Mouse (Mus musculus) kidney, postnatal 10 days (tissue): ENCODE data around the gene Amt.
"Not testable (repeated sequence)": the region's sequence is repeated elsewhere in the genome, so short reads cannot be mapped to it uniquely, and the experiment has no call there.

Source experiments
- DNase-seq: peaks from one replicate; pipeline ENCODE4 v3.0.0; 2021; ENCODE audit warnings: mixed read lengths

Amt gene

GRCm38 (mm10) chr9:108296453-108297355, at the start of gene Amt:
Gene Amt (plus strand): TSS chr9:108296853.
- peak; percentile 82 for DNase-seq

DNA sequence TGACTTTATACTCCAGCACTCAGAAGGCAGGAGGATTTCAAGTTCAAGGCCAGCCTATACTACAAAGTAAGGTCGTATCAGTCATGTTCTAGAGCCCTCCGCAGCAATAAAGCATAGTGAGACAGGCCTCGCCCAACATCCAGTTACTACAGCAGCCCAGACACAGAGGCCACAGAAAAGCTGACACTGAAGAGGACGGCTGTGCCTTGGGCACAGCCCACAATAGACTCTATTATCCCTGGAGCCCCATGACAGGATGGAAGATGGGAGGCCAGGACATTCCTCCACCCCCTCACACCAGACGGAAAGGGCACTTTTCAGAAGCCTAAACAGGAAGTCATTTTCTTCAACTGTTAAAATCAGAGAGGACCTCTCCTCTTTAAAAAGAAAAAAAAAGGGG, 47.7 kb upstream of the Amt start:
- no peak for DNase-seq

- DNase-seq: no peak
Measured at GRCm38 (mm10) chr9:108251877-108252276, 44.8 kb upstream of the Amt start.

GRCm38 (mm10) chr9:108252766-108253165, 43.9 kb upstream of the Amt start:
- no peak for DNase-seq

DNA sequence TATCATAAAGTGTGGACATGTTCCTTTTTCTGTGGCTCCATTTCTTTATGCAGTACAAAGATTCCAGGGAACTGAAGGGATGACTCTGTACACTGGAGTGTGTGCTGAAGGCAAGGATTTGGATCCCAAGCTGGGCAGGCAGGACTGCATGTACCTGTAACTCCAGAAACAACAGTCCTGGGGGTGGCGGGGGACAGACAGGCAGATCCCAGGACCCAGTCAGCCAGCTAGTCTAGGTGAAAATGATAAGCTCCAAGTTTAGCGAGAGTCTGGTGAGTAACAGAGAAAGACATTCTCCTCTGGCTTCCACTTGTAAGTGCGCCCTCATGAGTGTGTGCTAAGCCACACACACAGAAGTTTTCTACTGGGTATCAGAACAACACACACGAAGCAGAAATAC, 36.1 kb upstream of the Amt start:
- no peak for DNase-seq

DNA sequence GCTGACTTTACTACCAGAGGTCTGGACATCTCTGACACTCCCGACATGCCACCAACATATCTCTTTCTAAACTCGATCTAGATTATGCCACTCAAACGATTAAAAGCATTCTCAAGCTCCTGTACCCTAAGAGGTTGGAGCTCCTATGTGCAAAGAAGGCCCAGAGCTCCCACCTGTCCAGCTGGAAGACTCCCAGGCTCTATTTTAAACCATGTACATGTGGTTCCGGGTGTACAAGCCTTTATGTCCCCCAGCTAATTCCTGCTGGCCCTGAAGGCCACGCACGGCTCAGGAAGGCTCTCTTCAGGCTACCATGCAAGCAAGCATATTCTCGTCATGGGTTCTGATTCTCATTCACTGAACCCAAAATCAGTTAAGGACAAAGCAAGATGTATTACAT, 34.8 kb upstream of the Amt start:
- DNase-seq: no peak

- DNase-seq: no peak
Measured at GRCm38 (mm10) chr9:108262494-108263049, 34.1 kb upstream of the Amt start.

GRCm38 (mm10) chr9:108263131-108263681, 33.4 kb upstream of the Amt start:
- no peak for DNase-seq

GRCm38 (mm10) chr9:108263690-108264190, 32.9 kb upstream of the Amt start, which contains the start of gene Dag1:
Gene Dag1 (minus strand): TSS chr9:108263958.
- DNase-seq: peak; percentile 100

DNA sequence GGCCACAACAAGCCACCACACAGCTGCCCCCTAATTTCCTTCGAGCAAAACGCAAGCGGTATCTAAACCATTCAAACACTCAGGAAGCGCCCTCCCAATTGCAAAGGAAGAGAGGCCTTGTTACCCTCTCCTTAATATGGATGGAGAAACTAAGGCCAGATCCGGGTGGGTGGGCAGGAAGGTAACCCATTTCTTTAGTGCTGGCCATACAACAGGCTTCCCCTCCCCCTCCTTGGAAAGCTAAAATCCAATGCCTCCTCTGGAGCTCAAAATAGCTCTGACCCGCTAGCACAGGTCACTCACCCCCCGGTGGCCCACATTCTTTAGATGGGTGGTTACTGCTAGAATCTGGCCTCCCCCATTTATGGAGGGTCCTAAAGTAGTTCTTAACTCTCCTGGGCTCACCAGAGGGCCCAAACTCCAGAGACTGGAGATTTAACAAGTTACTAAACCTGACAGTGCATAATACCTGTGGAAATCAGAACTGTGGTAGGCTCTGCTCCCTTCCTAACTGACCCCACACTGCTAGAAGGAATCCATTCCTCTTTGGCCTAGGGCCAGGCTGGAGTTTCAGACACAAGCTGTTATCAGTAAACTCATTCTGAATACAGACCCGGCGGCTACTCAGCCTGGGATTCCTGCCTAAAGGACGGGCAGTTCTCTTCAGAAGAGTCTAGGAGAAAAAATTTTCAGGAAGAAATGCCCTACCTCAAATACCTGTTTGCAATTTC, 32.3 kb upstream of the Amt start:
- DNase-seq: peak; percentile 78

DNA sequence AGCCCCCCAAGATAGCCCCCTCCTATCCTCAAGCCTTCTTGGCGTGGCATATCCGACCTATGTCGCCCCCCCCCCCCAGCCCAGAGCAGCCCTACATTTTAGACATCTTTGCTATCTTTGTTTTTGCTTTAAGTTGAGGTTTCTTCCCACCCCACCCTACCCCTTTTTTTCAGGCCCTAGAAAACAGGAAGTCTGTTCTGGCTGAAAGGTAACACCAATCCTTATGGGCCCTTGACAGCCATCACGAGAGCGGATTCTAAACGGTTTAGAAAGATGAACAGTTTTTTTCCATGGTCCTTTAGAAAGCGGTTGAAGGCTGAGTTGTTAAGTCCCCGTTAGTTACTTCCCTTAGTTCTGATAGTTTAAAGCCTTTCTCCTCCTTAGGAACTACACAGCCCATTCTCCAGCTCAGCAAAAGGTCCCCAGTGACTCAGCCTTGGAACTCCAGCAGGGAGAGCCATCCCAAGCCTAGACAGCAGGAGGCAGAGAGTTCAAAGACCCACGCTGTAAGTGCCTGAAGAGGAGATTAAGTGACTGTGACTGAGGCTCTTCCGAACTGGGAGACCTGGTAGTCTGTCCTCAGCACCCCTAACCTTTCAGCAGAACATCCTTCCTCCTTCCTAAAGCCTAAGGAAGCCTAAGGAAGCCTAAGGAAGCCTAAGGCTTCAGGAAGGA, 30.3 kb upstream of the Amt start:
- no peak for DNase-seq

DNA sequence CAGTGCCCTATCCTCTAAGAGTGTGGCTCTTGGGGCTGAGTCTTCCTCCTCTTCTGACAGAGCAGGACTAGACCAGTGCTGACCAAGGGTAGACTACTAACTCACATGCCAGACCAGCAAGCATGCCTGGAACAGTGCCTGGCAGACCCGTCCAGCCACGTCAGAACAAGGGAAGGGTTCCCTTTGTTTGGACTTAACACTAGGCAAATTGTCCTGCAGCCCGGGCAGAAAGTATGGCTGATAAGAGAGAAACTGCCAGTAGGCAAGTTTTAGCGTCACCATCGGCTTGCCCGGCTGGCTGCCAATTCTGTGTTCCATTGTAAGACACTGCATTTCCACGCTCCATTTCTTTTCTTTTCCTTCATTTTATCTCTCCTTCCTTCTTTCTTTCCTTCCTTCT, 29.0 kb upstream of the Amt start:
- peak; percentile 21 for DNase-seq

- not testable (repeated sequence) for DNase-seq
Measured at GRCm38 (mm10) chr9:108268701-108269100, 28.0 kb upstream of the Amt start.

GRCm38 (mm10) chr9:108271941-108272340, 24.7 kb upstream of the Amt start:
- peak; percentile 44 for DNase-seq

- DNase-seq: no peak
Measured at GRCm38 (mm10) chr9:108272691-108273090, 24.0 kb upstream of the Amt start.

DNA sequence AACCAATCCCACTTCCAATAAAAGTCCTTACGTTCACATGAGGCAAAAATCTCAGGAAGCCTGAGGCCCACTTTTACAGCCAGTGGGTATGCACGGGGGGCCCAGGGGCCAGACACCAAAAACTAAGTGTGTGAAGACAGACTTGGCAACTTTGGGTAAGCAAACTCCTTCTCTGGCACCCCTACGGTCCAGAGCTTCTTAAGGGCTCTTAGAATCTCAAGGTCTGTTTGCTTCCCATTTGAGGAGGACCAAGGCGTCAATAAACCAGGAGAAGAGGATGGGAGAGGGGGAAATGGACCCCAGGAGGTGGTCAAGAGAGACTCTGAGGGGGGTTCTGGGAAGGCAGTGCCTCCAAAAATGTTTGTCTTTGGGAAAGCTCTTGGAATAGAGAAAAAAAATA, 23.2 kb upstream of the Amt start:
- DNase-seq: no peak

DNA sequence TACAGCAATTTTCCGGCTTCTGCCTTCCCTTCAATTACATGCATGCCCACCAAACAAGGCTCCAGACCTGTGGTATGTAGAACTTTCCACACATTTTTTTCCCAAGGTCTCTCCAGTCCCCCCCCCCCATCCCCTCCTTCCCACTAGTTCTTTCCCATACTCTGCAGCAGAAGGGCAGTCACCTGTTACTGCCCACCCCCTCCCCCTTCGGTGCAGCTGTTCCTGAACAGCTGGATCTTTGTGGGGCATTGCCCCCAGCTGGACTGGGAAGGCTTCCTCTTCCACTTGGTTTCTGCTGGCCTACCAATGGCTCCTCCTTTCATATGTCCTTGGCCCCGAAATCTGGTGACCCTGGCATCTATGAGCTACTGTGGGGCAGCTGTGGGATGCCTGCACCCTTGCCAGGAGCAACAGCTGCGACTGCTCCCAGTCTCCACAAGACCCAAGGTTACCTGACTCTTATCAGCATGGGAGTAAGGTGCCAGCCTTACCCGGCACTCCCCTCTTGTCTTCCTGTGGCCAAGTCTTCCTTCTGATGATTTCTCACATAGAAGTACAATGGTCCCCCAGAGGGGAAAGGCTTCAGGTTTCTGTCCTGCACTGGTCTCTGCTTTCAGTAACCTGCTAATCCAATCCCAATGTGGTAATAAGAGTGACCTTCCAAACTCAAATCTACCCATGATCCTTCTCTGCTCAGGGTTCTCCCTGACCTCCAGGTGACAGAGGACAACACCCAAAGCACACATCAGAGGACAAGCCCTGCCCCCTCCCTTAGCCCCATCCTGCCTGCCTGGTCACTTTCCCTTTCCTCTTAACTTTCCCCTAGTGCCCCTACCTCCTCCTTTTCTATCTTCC, 21.9 kb upstream of the Amt start:
- DNase-seq: no peak

- peak; percentile 29 for DNase-seq
Measured at GRCm38 (mm10) chr9:108275331-108275659, 21.4 kb upstream of the Amt start.

DNA sequence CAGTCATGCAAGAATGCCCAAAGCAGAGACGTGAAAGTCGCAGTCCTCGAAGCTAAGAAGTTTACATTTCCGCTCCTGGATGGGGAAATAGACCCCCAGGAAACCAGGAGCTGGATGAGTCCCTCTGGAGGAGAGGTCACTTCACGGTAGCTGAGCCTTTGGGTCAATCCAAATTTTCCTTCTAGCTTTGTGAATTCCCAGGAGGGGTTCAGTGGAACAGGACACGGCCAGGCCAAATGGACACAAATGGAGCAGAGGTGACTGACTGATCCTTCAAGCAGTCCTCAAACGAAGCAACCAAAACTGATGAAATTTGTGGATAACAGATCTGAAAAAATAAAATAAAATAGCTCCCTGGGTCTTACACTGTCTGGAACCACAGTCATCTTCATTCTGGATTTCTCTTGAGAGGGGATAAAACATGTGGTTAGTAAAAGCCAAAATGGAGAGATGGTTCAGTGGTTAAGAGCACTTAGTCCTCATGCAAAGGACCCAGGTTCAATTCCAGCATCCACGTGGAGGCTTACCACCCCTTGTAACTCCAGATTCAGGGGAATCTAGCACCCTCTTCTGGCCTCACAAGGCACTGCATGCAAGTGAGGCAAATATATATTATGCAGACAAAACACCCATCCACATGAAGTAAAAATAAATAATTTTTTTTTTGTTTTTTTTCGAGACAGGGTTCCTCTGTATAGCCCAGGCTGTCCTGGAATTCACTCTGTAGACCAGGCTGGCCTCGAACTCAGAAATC, 17.8 kb upstream of the Amt start:
- DNase-seq: peak; percentile 69

GRCm38 (mm10) chr9:108280071-108280828, 16.4 kb upstream of the Amt start:
- DNase-seq: peak; percentile 88
